Mouse (Mus musculus): ENCODE measurements around the gene Itgb1bp1.

GRCm38 (mm10) chr12:21195497-21195896 lies 90.6 kb downstream of the Itgb1bp1 start:
- TF ChIP-seq CTCF (IDR thresholded peaks at IDR 0.05; ENCODE audit: control insufficient read depth, insufficient read depth, insufficient replicate concordance, low read depth, low read length) (no peak), POLR2A (IDR thresholded peaks at IDR 0.05; ENCODE audit: control insufficient read depth, low read depth, low read length) (no peak)
